Comparison of ENCODE assay signal across 13 mouse cellular contexts in genomic region chr2:166420275-166420674, GRCm38 (mm10).
DNase-seq lines count a peak whose midpoint lies in the region.
"Had no signal": no experiment of that assay in that cellular context is flagged by ENCODE, and none has a peak within 500 bp of the region (broad histone marks: within the 10 kb centered on the region; RNA-seq: fewer than 3 reads in every experiment).

No protein-coding gene starts in this region.

- no peaks in the 10 kb centered on the region for H3K9me3 ChIP-seq in heart, embryonic 10.5 days
- H3K9me3 ChIP-seq: hindbrain, embryonic 13.5 days; limb, embryonic 15.5 days; lung, embryonic 15.5 days had no signal

- H3K27ac ChIP-seq in heart, embryonic 10.5 days, result peak overlapping the region; percentile 17; the same call in 1 of the 2 replicates
- H3K27ac ChIP-seq: hindbrain, embryonic 13.5 days; limb, embryonic 15.5 days; lung, embryonic 15.5 days had no signal

- WGBS in heart, embryonic 10.5 days, result 80% methylated on average over 8 of the region's 8 CpGs

- intact Hi-C loops in heart, postnatal 14 days (cut with DNase I), result no loop called here

- DNase-seq in heart, embryonic 10.5 days (ENCODE audit: low spot score), result no peak
- DNase-seq in heart, postnatal 14 days, result no peak
- peak; percentile 44 for DNase-seq in 3T3-L1 (ENCODE audit: low read depth, low spot score)
- peak; percentile 25 for DNase-seq in c-Kit-positive CD71-negative TER-119-negative erythroid progenitor cells, embryonic 14.5 days (ENCODE audit: low read depth)
- DNase-seq in monocyte, adult 2 months (ENCODE audit: low read depth in 1 of 2, low spot score in 2 of 2), result peak; percentile 63 to 70
- no peak for DNase-seq in natural killer cell, adult 2 months (ENCODE audit: low spot score in 2 of 2)
- DNase-seq in spleen, adult 18-20 months, result no peak
- DNase-seq: adrenal gland, adult 8-10 months; cerebellum, adult 18-20 months; kidney, postnatal 4 days had no signal

- H3K4me1 ChIP-seq in heart, embryonic 10.5 days, result peaks cover 10% of the 10 kb centered on the region

- no peaks in the 10 kb centered on the region for H3K27me3 ChIP-seq in heart, embryonic 10.5 days (ENCODE audit: insufficient read depth, poor library complexity, severe bottlenecking)
- H3K27me3 ChIP-seq: limb, embryonic 15.5 days had no signal

- no peaks in the 10 kb centered on the region for H3K36me3 ChIP-seq in heart, embryonic 10.5 days
- H3K36me3 ChIP-seq: hindbrain, embryonic 13.5 days; limb, embryonic 15.5 days; lung, embryonic 15.5 days had no signal

- no peak overlapping the region for H3K4me3 ChIP-seq in heart, embryonic 10.5 days
- H3K4me3 ChIP-seq: hindbrain, embryonic 13.5 days; limb, embryonic 15.5 days; lung, embryonic 15.5 days had no signal

Comparison
In these comparisons a context has a peak if more than half of its experiments do, and no peak if none do; other contexts are left out.
1. DNase-seq: peak in 3T3-L1 (single experiment), c-Kit-positive CD71-negative TER-119-negative erythroid progenitor cells, embryonic 14.5 days (single experiment) and monocyte, adult 2 months (2 of 2); none in heart, embryonic 10.5 days (single experiment), heart, postnatal 14 days (0 of 2), natural killer cell, adult 2 months (0 of 2) and spleen, adult 18-20 months (0 of 2).